Mouse (Mus musculus) megakaryocyte, embryonic 14.5 days (primary cell): ENCODE measurements around the gene Arl2.

ENCODE experiments used
- FLI1 ChIP-seq: IDR thresholded peaks from 2 replicates; pipeline ENCODE4 v1.6.1; 2012; ENCODE audit warnings: low read length, inconsistent platforms, mixed read lengths
- GATA1 ChIP-seq: IDR thresholded peaks from 3 replicates; pipeline ENCODE4 v1.6.1; 2012; ENCODE audit warnings: mixed read lengths, low read length, inconsistent platforms, borderline replicate concordance

DNA sequence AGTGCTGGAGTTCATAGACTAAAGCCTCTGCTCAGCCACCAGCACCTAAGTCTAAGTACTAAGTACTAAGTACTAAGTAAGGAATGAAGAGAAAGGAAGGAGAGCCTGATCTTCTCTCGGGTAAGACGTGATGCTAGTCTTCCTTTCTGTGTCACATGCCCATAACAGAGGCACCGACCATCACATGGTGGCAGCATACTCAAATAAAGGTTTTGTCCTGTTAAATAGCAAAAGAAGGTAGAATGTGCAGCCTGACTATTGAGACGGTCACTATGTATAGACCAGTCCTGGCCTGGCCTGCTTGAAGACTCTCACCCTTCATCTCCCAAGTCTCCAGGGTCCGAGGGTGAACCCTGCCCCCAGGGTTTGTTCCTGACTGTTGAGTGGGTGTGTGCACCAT lies 3.5 kb upstream of the Arl2 start:
- no peak for TF ChIP-seq GATA1
- no peak for TF ChIP-seq FLI1
